Mouse (Mus musculus) Patski (cell line): ENCODE data around the gene Cic. TPM values are rescaled to one million over a fixed set of nuclear protein-coding genes. Genes with fewer than 3 reads are reported as not detected.
"Not testable (repeated sequence)": the region's sequence is repeated elsewhere in the genome, so short reads cannot be mapped to it uniquely, and the experiment has no call there.

ENCODE experiments used
- ATAC-seq: fragments of 100-300 bp; one replicate; pipeline ENCODE4 v1.8.0; 2021
- CTCF ChIA-PET: fragments of 350-600 bp; sonication (Branson Sonifier 250); formaldehyde crosslinking; loops from one replicate; lab custom pipeline; 2022; ENCODE audit warnings: inconsistent platforms; lab: Charles Lee
- POLR2A ChIA-PET: fragments of 350-600 bp; sonication (Branson Sonifier 250); formaldehyde crosslinking; loops from one replicate; lab custom pipeline; 2022; ENCODE audit warnings: antibody characterized with exemption, inconsistent platforms; lab: Charles Lee
- DNase-seq: peaks from one replicate; pipeline ENCODE4 v3.0.0-alpha.2; 2011; ENCODE audit warnings: low read depth, low spot score
- H3K27me3 ChIP-seq: fragments of 371-371 bp; one replicate; pipeline ENCODE4 v1.5.1; 2021
- CTCF ChIP-seq: fragments of 100-300 bp; IDR thresholded peaks from one replicate; pipeline ENCODE4 v1.5.1; 2021
- in situ Hi-C: fragments of 300-500 bp; cut with MboI; formaldehyde crosslinking; loops from 3 replicates; pipeline ENCODE4 v1.11.1; 2018; ENCODE audit warnings: low pct_unique_long_range_greater_than_20kb, mixed read lengths
- polyA plus RNA-seq: library from polyadenylated mRNA; unstranded; gene quantifications from one replicate; pipeline ENCODE4 v1.2.3, GENCODE M21; 2021

Gene Cic
- polyA plus RNA-seq, 1 experiment from 2014 or later, result 138 TPM

- DNase-seq, result no peak
- in situ Hi-C loops, result no loop called here
- no peaks in the 10 kb centered on the region for H3K27me3 ChIP-seq
- no peak for TF ChIP-seq CTCF
- POLR2A ChIA-PET, result interaction anchor here (0.6 to 1.5 kb wide), 3 partner anchors 12 to 22 kb away, joined by 3 read pairs; no protein-coding TSS in a partner anchor
- ATAC-seq, result peak; percentile 34
- CTCF ChIA-PET, result interaction anchor here (1.5 kb wide), 1 partner anchor 9 kb away, joined by 3 read pairs; no protein-coding TSS in a partner anchor
Observed at GRCm38 (mm10) chr7:25250141-25250972, 17.1 kb upstream of the Cic start, which contains the start of gene Erf. Gene Erf, minus strand, starts transcription at chr7:25250761.

GRCm38 (mm10) chr7:25251071-25251791 is 16.3 kb upstream of the Cic start:
- DNase-seq (no peak), ATAC-seq (no peak)
- no peak for TF ChIP-seq CTCF
- H3K27me3 ChIP-seq, result no peaks in the 10 kb centered on the region
- ChIA-PET POLR2A (interaction anchor here (1.3 kb wide), 1 partner anchor 18 kb away, joined by 3 read pairs; no protein-coding TSS in a partner anchor), CTCF (interaction anchor here (0.7 to 1.7 kb wide), 6 partner anchors 10 to 151 kb away, joined by 3 to 7 read pairs (median 3); no protein-coding TSS in a partner anchor)
- in situ Hi-C loops, result no loop called here

GRCm38 (mm10) chr7:25251822-25252221 is 15.7 kb upstream of the Cic start:
- ATAC-seq (no peak), DNase-seq (no peak)
- ChIA-PET CTCF (interaction anchor here (0.7 to 1.7 kb wide), 6 partner anchors 9 to 150 kb away, joined by 3 to 7 read pairs (median 3); no protein-coding TSS in a partner anchor), POLR2A (interaction anchor here (1.3 kb wide), 1 partner anchor 17 kb away, joined by 3 read pairs; no protein-coding TSS in a partner anchor)
- in situ Hi-C loops, result no loop called here
- no peaks in the 10 kb centered on the region for H3K27me3 ChIP-seq
- no peak for TF ChIP-seq CTCF

GRCm38 (mm10) chr7:25261896-25262295 is 5.6 kb upstream of the Cic start:
- no peak for TF ChIP-seq CTCF
- POLR2A ChIA-PET, result no interaction called here
- in situ Hi-C loops, result no loop called here
- no peak for ATAC-seq
- CTCF ChIA-PET, result interaction anchor here (0.7 to 1.0 kb wide), 2 partner anchors 10 to 90 kb away, joined by 3 read pairs; no protein-coding TSS in a partner anchor
- no peaks in the 10 kb centered on the region for H3K27me3 ChIP-seq
- DNase-seq, result no peak

- DNase-seq, result no peak
- ChIA-PET POLR2A (no interaction called here), CTCF (interaction anchor here (0.9 to 1.0 kb wide), 2 partner anchors 10 to 11 kb away, joined by 3 to 4 read pairs; no protein-coding TSS in a partner anchor)
- no peak for TF ChIP-seq CTCF
- H3K27me3 ChIP-seq, result no peaks in the 10 kb centered on the region
- in situ Hi-C loops, result no loop called here
- ATAC-seq, result no peak
Observed at GRCm38 (mm10) chr7:25263968-25264870, 3.3 kb upstream of the Cic start.

GRCm38 (mm10) chr7:25265743-25266142 is 1.8 kb upstream of the Cic start:
- DNase-seq, POLR2A ChIA-PET, in situ Hi-C loops, H3K27me3 ChIP-seq, ATAC-seq: not testable (repeated sequence)
- CTCF ChIA-PET, result interaction anchor here (1.0 kb wide), 1 partner anchor 9 kb away, joined by 4 read pairs; no protein-coding TSS in a partner anchor

- no peak for ATAC-seq
- no peak for DNase-seq
- in situ Hi-C loops, result no loop called here
- CTCF ChIA-PET, result no interaction called here
- POLR2A ChIA-PET, result no interaction called here
- TF ChIP-seq CTCF, result no peak
- H3K27me3 ChIP-seq, result no peaks in the 10 kb centered on the region
Observed at GRCm38 (mm10) chr7:25266180-25266962, 1.1 kb upstream of the Cic start.

- TF ChIP-seq CTCF, result no peak
- POLR2A ChIA-PET, result interaction anchor here (0.6 to 1.6 kb wide), 3 partner anchors 30 to 122 kb away, joined by 3 read pairs; partner anchors contain the start of gene Zfp526
Observed at GRCm38 (mm10) chr7:25267751-25268463, 403 bp downstream of the Cic start.

More at GRCm38 (mm10) chr7:25267751-25268463, 403 bp downstream of the Cic start:
- H3K27me3 ChIP-seq, result no peaks in the 10 kb centered on the region
- DNase-seq, result peak; percentile 100
- peak; percentile 92 for ATAC-seq
- in situ Hi-C loops, result no loop called here
- CTCF ChIA-PET, result interaction anchor here (0.9 to 2.7 kb wide), 5 partner anchors 10 to 48 kb away, joined by 3 to 7 read pairs (median 3); partner anchors contain the start of gene Megf8
